Comparison of ENCODE assay signal across 21 mouse cellular contexts in the genomic region with DNA sequence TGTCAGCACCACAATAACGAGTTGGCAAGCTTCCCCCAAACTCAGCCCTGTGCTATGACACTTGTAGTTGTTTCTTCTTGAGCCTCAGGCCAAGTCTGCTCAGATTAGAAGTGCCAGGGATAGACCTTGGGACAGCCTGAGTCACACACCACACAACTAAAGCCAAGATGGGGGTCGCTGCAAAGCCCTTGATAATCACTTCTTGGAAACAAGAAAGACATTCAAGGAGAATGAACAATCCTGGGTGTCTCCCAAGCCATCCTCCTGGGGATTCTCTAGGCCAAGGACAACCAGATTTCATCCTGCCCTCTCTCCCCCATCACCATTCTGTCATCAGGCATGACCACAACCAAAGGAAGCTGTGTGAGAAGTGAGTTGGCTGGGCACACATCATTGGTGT. TPM values are rescaled to one million over a fixed set of nuclear protein-coding genes. Genes with fewer than 3 reads are reported as not detected.
DNase-seq lines count a peak whose midpoint lies in the region; ATAC-seq and TF ChIP-seq lines count a peak whose summit lies in the region.
"Had no signal": no experiment of that assay in that cellular context is flagged by ENCODE, and none has a peak within 500 bp of the region (broad histone marks: within the 10 kb centered on the region; RNA-seq: fewer than 3 reads in every experiment).

No protein-coding gene starts in this region.

- H3K9me3 ChIP-seq in heart, embryonic 12.5 days (replicated peaks): no peaks in the 10 kb centered on the region
- H3K9me3 ChIP-seq in forebrain, postnatal 0 days (ENCODE audit: low read length): no peaks in the 10 kb centered on the region
- H3K9me3 ChIP-seq: G1E; hindbrain, embryonic 10.5 days; limb, embryonic 15.5 days; liver, embryonic 15.5 days; midbrain, embryonic 12.5 days; neural tube, embryonic 13.5 days had no signal

- no peak overlapping the region for H3K4me3 ChIP-seq in heart, embryonic 12.5 days
- H3K4me3 ChIP-seq in forebrain, postnatal 0 days (ENCODE audit: low read depth, low read length): no peak overlapping the region
- H3K4me3 ChIP-seq: heart, adult 2 months; hindbrain, embryonic 10.5 days; limb, embryonic 15.5 days; liver, embryonic 15.5 days; midbrain, embryonic 12.5 days; neural tube, embryonic 13.5 days had no signal

- intact Hi-C loops in heart, postnatal 14 days (cut with DNase I): no loop called here

- no peaks in the 10 kb centered on the region for H3K4me1 ChIP-seq in heart, embryonic 12.5 days (replicated peaks)
- H3K4me1 ChIP-seq in forebrain, postnatal 0 days (ENCODE audit: insufficient read depth): no peaks in the 10 kb centered on the region
- H3K4me1 ChIP-seq: hindbrain, embryonic 10.5 days; limb, embryonic 15.5 days; liver, embryonic 15.5 days; midbrain, embryonic 12.5 days; neural tube, embryonic 13.5 days had no signal

- no peak overlapping the region for H3K27ac ChIP-seq in heart, embryonic 12.5 days (ENCODE audit: poor library complexity, severe bottlenecking)
- no peak overlapping the region for H3K27ac ChIP-seq in forebrain, postnatal 0 days (ENCODE audit: low read depth, low read length)
- H3K27ac ChIP-seq: heart, adult 2 months; hindbrain, embryonic 10.5 days; limb, embryonic 15.5 days; liver, embryonic 15.5 days; midbrain, embryonic 12.5 days; neural tube, embryonic 13.5 days had no signal

- ATAC-seq in heart, embryonic 12.5 days (ENCODE audit: insufficient number of reproducible peaks, low FRiP score): no peak
- no peak for ATAC-seq in forebrain, postnatal 0 days

- H3K36me3 ChIP-seq in heart, embryonic 12.5 days: no peaks in the 10 kb centered on the region
- H3K36me3 ChIP-seq in forebrain, postnatal 0 days (ENCODE audit: insufficient read depth): no peaks in the 10 kb centered on the region
- H3K36me3 ChIP-seq: G1E; hindbrain, embryonic 10.5 days; limb, embryonic 15.5 days; liver, embryonic 15.5 days; midbrain, embryonic 12.5 days; neural tube, embryonic 13.5 days had no signal

- H3K9ac ChIP-seq in heart, embryonic 12.5 days: no peak overlapping the region
- no peak overlapping the region for H3K9ac ChIP-seq in forebrain, postnatal 0 days
- H3K9ac ChIP-seq: limb, embryonic 15.5 days; liver, embryonic 15.5 days; midbrain, embryonic 12.5 days; neural tube, embryonic 13.5 days had no signal

- no peaks in the 10 kb centered on the region for H3K27me3 ChIP-seq in heart, embryonic 12.5 days (replicated peaks)
- H3K27me3 ChIP-seq in forebrain, postnatal 0 days (ENCODE audit: insufficient read depth, low read length): no peaks in the 10 kb centered on the region
- H3K27me3 ChIP-seq: limb, embryonic 15.5 days; liver, embryonic 15.5 days; midbrain, embryonic 12.5 days; neural tube, embryonic 13.5 days had no signal

- 60% methylated on average over 2 of the region's 2 CpGs for WGBS in heart, embryonic 12.5 days
- 69% methylated on average over 2 of the region's 2 CpGs for WGBS in forebrain, postnatal 0 days

- DNase-seq in adrenal gland, adult (ENCODE audit: inconsistent age in 2 of 2, low spot score in 1 of 2): peak; percentile 11 to 87
- no peak for DNase-seq in adrenal gland, postnatal 4 days (ENCODE audit: low spot score in 2 of 2)
- DNase-seq in heart, postnatal 14 days: peak; percentile 22 to 45
- peak; percentile 34 for DNase-seq in adrenal gland, postnatal 10 days
- DNase-seq in heart, postnatal 4 days: peak; percentile 37
- no peak for DNase-seq in kidney, adult 18-20 months
- no peak for DNase-seq in forebrain, postnatal 0 days
- DNase-seq: cerebellum, adult 11-12 months; cerebellum, postnatal 25 days; kidney, adult 9 months; kidney, postnatal 25 days; spleen, adult 18-20 months; thymus, postnatal 25 days had no signal

- H3K4me2 ChIP-seq in heart, embryonic 12.5 days: no peak overlapping the region
- H3K4me2 ChIP-seq in forebrain, postnatal 0 days (ENCODE audit: low read depth): no peak overlapping the region
- H3K4me2 ChIP-seq: limb, embryonic 15.5 days; liver, embryonic 15.5 days; midbrain, embryonic 12.5 days; neural tube, embryonic 13.5 days had no signal

- no peak for TF ChIP-seq CTCF in forebrain, postnatal 0 days (IDR thresholded peaks at IDR 0.05; ENCODE audit: low read depth)

RNA-seq across cellular contexts. Expression of a gene that starts 25.9 kb away (rescaled TPM):
- 10 to 100 TPM; 17.7 to 31.4 TPM for total RNA-seq in adrenal gland, postnatal 4 days (2021)
- 10 to 100 TPM in 1 of 2 experiments, 1 to 10 TPM in 1; 9.1 to 13.2 TPM for total RNA-seq in heart, postnatal 14 days (2021)
- polyA plus RNA-seq in heart, embryonic 12.5 days (2016; fragmentation: Nextera tagmentation; extraction: Ambion mirVana): 141 and 179 TPM in 2 replicates
- 10 to 100 TPM; 11.2 to 19.2 TPM for total RNA-seq in adrenal gland, postnatal 10 days (2021)
- 10 to 100 TPM; 56.2 to 63.9 TPM for total RNA-seq in heart, postnatal 4 days (2021)
- total RNA-seq in forebrain, postnatal 0 days (2014; rRNA removed): 13.8 and 26.3 TPM in 2 replicates
- 20.1 and 24.2 TPM in 2 replicates for polyA plus RNA-seq in forebrain, postnatal 0 days (2015; fragmentation: Nextera tagmentation; extraction: Ambion mirVana)
- polyA plus RNA-seq: G1E had no signal

Comparison
In these comparisons a context has a peak if more than half of its experiments do, and no peak if none do; other contexts are left out.
1. DNase-seq: peak in adrenal gland, adult (2 of 2), heart, postnatal 14 days (2 of 2), adrenal gland, postnatal 10 days (single experiment) and heart, postnatal 4 days (single experiment); none in adrenal gland, postnatal 4 days (0 of 2), kidney, adult 18-20 months (single experiment) and forebrain, postnatal 0 days (single experiment).